Mouse (Mus musculus): Measurements from ENCODE around the gene Orc1. TPM values are rescaled to one million over a fixed set of nuclear protein-coding genes. Genes with fewer than 3 reads are reported as not detected.

Orc1 gene
- total RNA-seq, 2 experiments from 2014 or later: 0.25 TPM; not detected in 1

DNA sequence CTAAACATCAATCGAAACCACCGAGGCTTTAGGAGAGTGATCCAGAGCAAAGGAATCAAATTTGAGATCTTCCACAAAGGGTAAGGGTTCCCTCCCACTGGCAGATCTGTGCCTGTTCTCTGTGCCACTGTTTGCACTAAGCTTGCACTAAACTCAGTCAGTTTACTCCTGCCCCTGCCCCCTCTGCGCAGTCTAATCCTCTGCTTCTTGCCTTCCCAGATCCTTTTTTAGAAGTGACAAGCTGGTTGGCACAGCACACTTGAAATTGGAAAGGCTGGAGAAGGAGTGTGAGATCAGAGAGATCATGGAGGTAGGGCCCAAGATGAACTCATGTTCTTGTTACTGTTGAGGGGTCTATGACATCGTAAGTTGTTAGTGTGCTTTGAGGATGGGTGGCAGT, 52.4 kb downstream of the Orc1 start:
- DNase-seq (ENCODE audit: low spot score in 2 of 2): no peak

DNA sequence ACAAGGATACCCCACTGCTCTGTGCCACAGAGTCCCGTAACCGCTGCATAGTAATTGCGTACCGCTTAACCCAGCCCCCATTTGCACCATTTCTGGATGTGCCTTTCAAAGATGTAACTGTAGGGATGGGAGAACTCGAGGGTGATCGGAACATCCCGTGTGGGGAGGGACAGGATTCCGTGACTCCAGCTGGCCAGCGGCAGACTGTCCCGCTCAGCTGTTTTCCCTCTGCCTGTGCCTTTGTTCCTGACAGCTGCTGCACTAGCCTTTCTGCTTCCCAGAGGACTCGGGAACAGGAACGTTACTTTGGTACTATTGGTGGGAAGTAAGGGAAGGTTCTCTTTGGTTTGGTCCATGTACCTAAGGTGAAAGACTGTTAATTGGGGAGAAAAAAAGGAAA, 54.5 kb downstream of the Orc1 start:
- no peak for DNase-seq (ENCODE audit: low spot score in 2 of 2)

More for the DNA sequence above, 52.4 kb downstream of the Orc1 start:
- intact Hi-C loops (cut with DNase I): no loop called here

DNA sequence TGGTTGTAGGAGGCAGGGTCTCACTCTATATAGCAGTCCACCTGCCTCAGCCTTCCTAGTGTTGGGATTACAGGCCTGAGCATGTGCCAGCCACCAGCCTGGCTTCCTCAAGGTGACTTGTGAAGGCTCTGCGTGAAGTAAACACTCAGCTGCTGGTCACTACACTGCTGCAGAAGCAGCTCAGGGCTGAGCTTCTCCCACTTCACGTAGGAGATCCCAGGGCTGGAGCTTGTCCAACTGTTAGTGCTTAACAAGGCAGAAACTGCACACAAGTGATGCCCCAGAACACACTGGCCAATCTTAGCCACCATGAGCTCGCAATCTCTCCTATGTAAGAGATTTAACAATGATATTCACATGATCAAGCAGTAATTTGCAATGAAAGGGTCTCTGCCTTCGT, 55.5 kb downstream of the Orc1 start:
- intact Hi-C loops (cut with DNase I): no loop called here

More for the DNA sequence above, 54.5 kb downstream of the Orc1 start:
- intact Hi-C loops (cut with DNase I): no loop called here

DNA sequence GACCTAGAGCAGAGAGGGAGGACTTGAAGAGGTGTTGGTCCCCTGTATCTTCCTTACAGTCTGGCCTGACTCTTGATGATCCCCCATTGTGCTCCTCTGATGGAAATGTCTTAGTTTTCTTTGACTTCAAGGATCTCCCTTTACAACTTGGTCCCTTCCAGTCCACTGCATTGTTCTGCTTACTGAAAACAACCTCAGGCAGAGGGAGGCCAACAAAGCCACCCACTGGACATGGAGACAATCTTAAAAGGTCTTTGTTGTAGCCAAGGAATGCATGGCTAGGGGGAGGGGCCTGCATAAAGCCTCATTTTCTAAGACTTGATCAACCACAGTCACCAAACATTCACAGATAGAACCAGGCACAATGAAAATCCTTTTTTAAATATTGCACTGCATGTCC, 55.9 kb downstream of the Orc1 start:
- intact Hi-C loops (cut with DNase I): no loop called here
- DNase-seq (ENCODE audit: low spot score in 2 of 2): no peak

More for the DNA sequence above, 55.5 kb downstream of the Orc1 start:
- no peak for DNase-seq (ENCODE audit: low spot score in 2 of 2)

DNA sequence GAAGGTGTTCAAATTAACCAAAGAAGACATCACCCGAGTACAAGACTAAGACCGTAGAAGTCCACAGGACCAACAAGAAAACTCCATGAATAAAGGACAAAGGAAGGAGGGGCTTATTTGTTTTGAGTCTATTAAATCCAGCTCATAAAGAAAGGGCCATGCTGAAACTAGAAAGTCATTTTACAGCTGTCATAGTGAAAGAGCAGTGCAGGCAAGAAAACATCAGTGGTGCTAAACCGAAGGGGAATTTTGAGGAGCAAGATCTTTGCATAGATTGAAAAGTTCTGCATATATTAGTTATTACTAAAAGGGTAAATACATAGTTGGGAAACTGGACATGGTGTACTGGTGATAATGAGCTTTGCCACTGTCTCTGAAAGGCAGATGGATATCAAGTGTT, 58.5 kb downstream of the Orc1 start:
- no peak for DNase-seq (ENCODE audit: low spot score in 2 of 2)
- intact Hi-C loops (cut with DNase I): no loop called here

DNA sequence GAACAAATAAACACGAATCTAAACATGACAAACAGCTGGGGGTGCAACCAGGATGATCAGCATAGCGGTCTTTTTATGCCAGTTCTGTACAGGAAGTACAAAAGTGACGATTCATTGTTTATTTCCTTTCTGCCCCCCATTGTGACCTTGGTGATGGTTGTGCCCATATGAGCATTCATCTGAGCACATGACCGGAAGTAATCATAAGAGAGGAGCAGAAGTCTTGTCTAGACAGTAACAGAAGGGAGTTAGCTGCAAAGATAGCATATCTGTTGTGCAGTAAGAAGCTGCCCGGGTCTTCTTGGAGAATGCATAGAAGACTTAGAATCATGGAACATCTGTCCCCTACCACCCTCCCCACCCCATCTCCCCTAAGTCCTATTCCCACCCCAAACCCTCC, 59.5 kb downstream of the Orc1 start:
- no peak for DNase-seq (ENCODE audit: low spot score in 2 of 2)
- intact Hi-C loops (cut with DNase I): no loop called here

DNA sequence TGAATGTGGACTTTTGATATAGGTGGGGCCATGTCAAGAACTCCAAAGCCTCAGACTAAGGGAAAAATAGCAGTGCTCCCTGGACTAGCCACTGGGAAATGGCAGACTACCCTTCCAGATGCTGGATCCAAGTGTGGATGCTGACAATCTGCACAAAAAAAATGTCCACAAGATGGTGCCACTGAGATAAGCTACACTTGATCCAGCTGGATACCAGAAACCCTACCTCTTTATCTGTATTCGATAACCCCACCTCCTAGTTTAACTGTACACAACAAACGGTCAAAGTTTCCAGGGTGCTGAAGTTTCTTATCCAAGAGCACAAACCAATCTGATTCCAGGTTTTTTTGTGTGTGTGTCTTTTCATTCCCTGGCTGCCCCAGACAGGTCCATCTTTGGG, 85.2 kb downstream of the Orc1 start:
- intact Hi-C loops (cut with DNase I): no loop called here
- DNase-seq (ENCODE audit: low spot score in 2 of 2): peak; percentile 18 to 25

Other genes starting within 250 kb of the Orc1 start
- gene Shisal2a, start 196.1 kb upstream of the Orc1 start, total RNA-seq (2021): not detected
- 10 to 100 TPM in 1 of 2 experiments, 1 to 10 TPM in 1; 9.4 to 10.1 TPM for gene Gpx7, start 172.5 kb upstream of the Orc1 start, total RNA-seq (2021)
- gene Tut4, start 120.0 kb upstream of the Orc1 start, total RNA-seq (2021): 10 to 100 TPM; 33.3 to 41.0 TPM
- 10 to 100 TPM; 37.4 to 38.2 TPM for gene Prpf38a, start 87 bp upstream of the Orc1 start, total RNA-seq (2021)
- 10 to 100 TPM; 28.3 to 34.5 TPM for gene Cc2d1b, start 40.5 kb downstream of the Orc1 start, total RNA-seq (2021)
- gene 3110021N24Rik, start 140.2 kb downstream of the Orc1 start, total RNA-seq (2021): 1 to 10 TPM in 1 of 2 experiments, under 1 TPM in 1; 0.94 to 1.5 TPM
- 10 to 100 TPM; 52.2 to 55.6 TPM for gene Zfyve9, start 201.4 kb downstream of the Orc1 start, total RNA-seq (2021)

Measured in left cerebral cortex, postnatal 14 days (tissue).